Comparison of ENCODE assay signal across 8 mouse cellular contexts in genomic region chr2:71453161-71453916, GRCm38 (mm10). TPM values are rescaled to one million over a fixed set of nuclear protein-coding genes. Genes with fewer than 3 reads are reported as not detected.
DNase-seq lines count a peak whose midpoint lies in the region; ATAC-seq and TF ChIP-seq lines count a peak whose summit lies in the region.

Metap1d (plus strand) TSS chr2:71453276.

- H3K4me1 ChIP-seq in hindbrain, postnatal 0 days (ENCODE audit: insufficient read depth, low read length): no peaks in the 10 kb centered on the region

- peak; percentile 14; the same call in 1 of the 2 replicates for TF ChIP-seq CTCF in gastrocnemius, adult 2 months (IDR thresholded peaks at IDR 0.05)
- peak; percentile 22; the same call in 1 of the 2 replicates for TF ChIP-seq CTCF in hindbrain, postnatal 0 days (IDR thresholded peaks at IDR 0.05; ENCODE audit: low read depth)
- no peak; the same call in 1 of the 2 replicates for TF ChIP-seq CTCF in left cerebral cortex, adult 2 months (IDR thresholded peaks at IDR 0.05)

- H3K9ac ChIP-seq in hindbrain, postnatal 0 days (replicated peaks; ENCODE audit: low read length): peak within 1 kb of the TSS; percentile 47

- DNase-seq in ZHBTc4 (ENCODE audit: low read depth, low spot score): peak; percentile 97
- peak; percentile 97 for DNase-seq in gastrocnemius, adult 2 months
- peak; percentile 98 for DNase-seq in hindbrain, postnatal 0 days (ENCODE audit: low spot score)
- DNase-seq in left cerebral cortex, adult 2 months (ENCODE audit: extremely low spot score in 1 of 2, low spot score in 2 of 2): peak; percentile 94 to 95
- DNase-seq in right cerebral cortex, adult 2 months (ENCODE audit: low spot score in 2 of 2): peak; percentile 95 to 98
- DNase-seq in urinary bladder, postnatal 14 days (ENCODE audit: low spot score): peak; percentile 95

- intact Hi-C loops in gastrocnemius, adult 2 months (cut with DNase I): loop anchor here (5.0 kb wide), 1 partner anchor 66 kb away; the partner anchor contains the start of gene Hat1
- intact Hi-C loops in left cerebral cortex, adult 2 months (cut with DNase I): loop anchor here (2.0 kb wide), 1 partner anchor 95 kb away; no protein-coding TSS in a partner anchor

- H3K9me3 ChIP-seq in hindbrain, postnatal 0 days (ENCODE audit: low read length): no peaks in the 10 kb centered on the region

- H3K4me3 ChIP-seq in gastrocnemius, adult 2 months: peak within 1 kb of the TSS; percentile 82
- H3K4me3 ChIP-seq in hindbrain, postnatal 0 days (ENCODE audit: low read length): peak within 1 kb of the TSS; percentile 66
- H3K4me3 ChIP-seq in left cerebral cortex, adult 2 months: peak within 1 kb of the TSS; percentile 58

- H3K4me2 ChIP-seq in hindbrain, postnatal 0 days (ENCODE audit: low read depth, low read length): peak within 1 kb of the TSS; percentile 81

- peak; percentile 97 for ATAC-seq in common myeloid progenitor, adult 5-6 weeks (replicated peaks; ENCODE audit: low read depth, poor library complexity, severe bottlenecking)
- ATAC-seq in hindbrain, postnatal 0 days: peak; percentile 98
- peak; percentile 99 for ATAC-seq in megakaryocyte, adult 5-6 weeks (ENCODE audit: poor library complexity, severe bottlenecking)

- no peaks in the 10 kb centered on the region for H3K36me3 ChIP-seq in hindbrain, postnatal 0 days (ENCODE audit: insufficient read depth, low read length)

- H3K27me3 ChIP-seq in hindbrain, postnatal 0 days (ENCODE audit: insufficient read depth, low read length): no peaks in the 10 kb centered on the region

- peak within 1 kb of the TSS; percentile 84 for H3K27ac ChIP-seq in gastrocnemius, adult 2 months
- peak within 1 kb of the TSS; percentile 65; the same call in 1 of the 2 replicates for H3K27ac ChIP-seq in hindbrain, postnatal 0 days
- peak within 1 kb of the TSS; percentile 75 for H3K27ac ChIP-seq in left cerebral cortex, adult 2 months

- WGBS in hindbrain, postnatal 0 days: under 1% methylated on average over 61 of the region's 61 CpGs

RNA-seq across cellular contexts. Expression of gene Metap1d, which starts in this region (rescaled TPM):
- total RNA-seq in common myeloid progenitor, adult 5-6 weeks (2017): 34.0 and 40.4 TPM in 2 replicates
- 10 to 100 TPM; 29.0 to 32.8 TPM for total RNA-seq in gastrocnemius, adult 2 months (2021)
- total RNA-seq in hindbrain, postnatal 0 days (2014; rRNA removed): 12.0 and 14.4 TPM in 2 replicates
- 26.2 and 29.1 TPM in 2 replicates for polyA plus RNA-seq in hindbrain, postnatal 0 days (2015; fragmentation: Nextera tagmentation; extraction: Ambion mirVana)
- 10 to 100 TPM; 18.9 to 20.2 TPM for total RNA-seq in left cerebral cortex, adult 2 months (2021)
- total RNA-seq in megakaryocyte, adult 5-6 weeks (2015): 18.1 and 23.0 TPM in 2 replicates
- total RNA-seq in megakaryocyte, adult 5-6 weeks (2017): 12.0 and 14.0 TPM in 2 replicates

Comparison
In these comparisons a context has a peak if more than half of its experiments do, and no peak if none do; other contexts are left out.
1. Peak in every context shown above with its lines: DNase-seq, ATAC-seq, H3K4me3 ChIP-seq and H3K27ac ChIP-seq.